Mouse (Mus musculus) MEL (cell line): ENCODE data around the gene Rit1. TPM values are rescaled to one million over a fixed set of nuclear protein-coding genes. Genes with fewer than 3 reads are reported as not detected.

ENCODE experiments used
- DNase-seq: peaks from one replicate; pipeline ENCODE4 v3.0.0; 2011; ENCODE audit warnings: low read depth, low spot score
- H3K27ac ChIP-seq: 2 replicates; pipeline ENCODE4 v1.5.1; 2012; ENCODE audit warnings: low read depth, mild to moderate bottlenecking, control low read depth, low read length, moderate library complexity; ENCODE audit not compliant: control insufficient read depth
- H3K27me3 ChIP-seq, 2 experiments: fragments of 150-350 bp in 1 of 2; sonication (generic) in 1 of 2; 2 replicates each; pipeline ENCODE4 v1.6.1; 2012; ENCODE audit warnings: low read length in 2 of 2, mild to moderate bottlenecking in 2 of 2, improper control_type of control experiment in 1 of 2, moderate library complexity in 1 of 2; ENCODE audit not compliant: insufficient read depth in 2 of 2, control insufficient read depth in 1 of 2
- H3K36me3 ChIP-seq, 2 experiments: 2 replicates each; pipeline ENCODE4 v1.6.1; 2012 to 2014; ENCODE audit warnings: low read length in 2 of 2, improper control_type of control experiment in 1 of 2, inconsistent platforms in 1 of 2, mild to moderate bottlenecking in 1 of 2; ENCODE audit not compliant: insufficient read depth in 2 of 2, control insufficient read depth in 1 of 2
- H3K4me1 ChIP-seq, 2 experiments: fragments of 150-350 bp in 1 of 2; sonication (generic) in 1 of 2; 2 replicates each; pipeline ENCODE4 v1.6.1; 2012; ENCODE audit warnings: low read length in 2 of 2, improper control_type of control experiment in 1 of 2, mild to moderate bottlenecking in 1 of 2; ENCODE audit not compliant: insufficient read depth in 2 of 2, control insufficient read depth in 1 of 2
- H3K4me3 ChIP-seq, 2 experiments: fragments of 150-350 bp in 1 of 2; sonication (generic) in 1 of 2; 2 replicates each; pipeline ENCODE4 v1.5.1; 2012; ENCODE audit warnings: low read depth in 2 of 2, low read length in 2 of 2, mild to moderate bottlenecking in 2 of 2, moderate library complexity in 2 of 2, control low read depth in 1 of 2, improper control_type of control experiment in 1 of 2; ENCODE audit not compliant: control insufficient read depth in 1 of 2, insufficient read depth in 1 of 2
- H3K79me2 ChIP-seq: 2 replicates; pipeline ENCODE4 v1.6.1; 2012; ENCODE audit warnings: mild to moderate bottlenecking, low read length, moderate library complexity; ENCODE audit not compliant: control insufficient read depth, poor library complexity, insufficient read depth
- H3K9ac ChIP-seq: 2 replicates; pipeline ENCODE4 v1.6.1; 2012; ENCODE audit warnings: low read depth, mild to moderate bottlenecking, control low read depth, low read length, moderate library complexity; ENCODE audit not compliant: control insufficient read depth, poor library complexity, severe bottlenecking
- H3K9me3 ChIP-seq: fragments of 150-350 bp; sonication (generic); replicated peaks from 2 replicates; pipeline ENCODE4 v1.6.1; 2012; ENCODE audit warnings: mild to moderate bottlenecking, low read length, improper control_type of control experiment, moderate library complexity; ENCODE audit not compliant: insufficient read depth
- BHLHE40 ChIP-seq: IDR thresholded peaks from 2 replicates; pipeline ENCODE4 v1.6.1; 2012; ENCODE audit warnings: low read depth, mild to moderate bottlenecking, inconsistent platforms, low read length, improper control_type of control experiment, borderline replicate concordance
- CHD2 ChIP-seq: IDR thresholded peaks from 2 replicates; pipeline ENCODE4 v1.6.1; 2011; ENCODE audit warnings: low read length, improper control_type of control experiment
- E2F4 ChIP-seq: IDR thresholded peaks from 2 replicates; pipeline ENCODE4 v1.6.1; 2011; ENCODE audit warnings: low read depth, low read length, improper control_type of control experiment, borderline replicate concordance
- EP300 ChIP-seq, 2 experiments: IDR thresholded peaks; 2 replicates each; pipeline ENCODE4 v1.6.1; 2011; ENCODE audit warnings: improper control_type of control experiment in 2 of 2, low read length in 2 of 2, low read depth in 1 of 2, mild to moderate bottlenecking in 1 of 2
- ETS1 ChIP-seq: IDR thresholded peaks from 2 replicates; pipeline ENCODE4 v1.6.1; 2012; ENCODE audit warnings: low read depth, mild to moderate bottlenecking, inconsistent platforms, low read length, improper control_type of control experiment, moderate library complexity
- GABPA ChIP-seq: IDR thresholded peaks from 2 replicates; pipeline ENCODE4 v1.6.1; 2012; ENCODE audit warnings: low read depth, mild to moderate bottlenecking, inconsistent platforms, low read length, improper control_type of control experiment, moderate library complexity
- GATA1 ChIP-seq: IDR thresholded peaks from 2 replicates; pipeline ENCODE4 v1.6.1; 2011; ENCODE audit warnings: low read depth, low read length, improper control_type of control experiment
- HCFC1 ChIP-seq: IDR thresholded peaks from 2 replicates; pipeline ENCODE4 v1.6.1; 2012; ENCODE audit warnings: low read depth, mild to moderate bottlenecking, inconsistent platforms, low read length, improper control_type of control experiment, moderate library complexity
- MAX ChIP-seq: IDR thresholded peaks from 2 replicates; pipeline ENCODE4 v1.6.1; 2011; ENCODE audit warnings: low read length, improper control_type of control experiment
- MAZ ChIP-seq: IDR thresholded peaks from 2 replicates; pipeline ENCODE4 v1.6.1; 2012; ENCODE audit warnings: low read depth, mild to moderate bottlenecking, inconsistent platforms, low read length, improper control_type of control experiment
- MEF2A ChIP-seq: IDR thresholded peaks from 2 replicates; pipeline ENCODE4 v1.6.1; 2014; ENCODE audit warnings: low read depth, mild to moderate bottlenecking, inconsistent platforms, low read length, improper control_type of control experiment; ENCODE audit not compliant: poor library complexity, insufficient replicate concordance, severe bottlenecking; ENCODE audit errors: extremely low read depth
- MXI1 ChIP-seq: IDR thresholded peaks from 2 replicates; pipeline ENCODE4 v1.6.1; 2011; ENCODE audit warnings: mild to moderate bottlenecking, low read depth, low read length, improper control_type of control experiment
- MYB ChIP-seq: IDR thresholded peaks from 2 replicates; pipeline ENCODE4 v1.6.1; 2011; ENCODE audit warnings: mild to moderate bottlenecking, low read depth, low read length, improper control_type of control experiment
- NELFE ChIP-seq: IDR thresholded peaks from 2 replicates; pipeline ENCODE4 v1.6.1; 2011; ENCODE audit warnings: low read depth, low read length, improper control_type of control experiment
- NRF1 ChIP-seq: IDR thresholded peaks from 2 replicates; pipeline ENCODE4 v1.6.1; 2014; ENCODE audit warnings: low read depth, mild to moderate bottlenecking, inconsistent platforms, low read length, improper control_type of control experiment, moderate library complexity; ENCODE audit not compliant: poor library complexity, insufficient read depth, severe bottlenecking
- POLR2AphosphoS2 ChIP-seq: IDR thresholded peaks from 2 replicates; pipeline ENCODE4 v1.6.1; 2011; ENCODE audit warnings: low read length, improper control_type of control experiment
- RAD21 ChIP-seq: IDR thresholded peaks from 2 replicates; pipeline ENCODE4 v1.6.1; 2011; ENCODE audit warnings: mild to moderate bottlenecking, low read depth, low read length, improper control_type of control experiment
- SIN3A ChIP-seq: IDR thresholded peaks from 2 replicates; pipeline ENCODE4 v1.6.1; 2012; ENCODE audit warnings: low read length, improper control_type of control experiment, inconsistent platforms
- SMC3 ChIP-seq: IDR thresholded peaks from 2 replicates; pipeline ENCODE4 v1.6.1; 2011; ENCODE audit warnings: low read depth, low read length, improper control_type of control experiment
- TBP ChIP-seq: IDR thresholded peaks from 2 replicates; pipeline ENCODE4 v1.8.0; 2011; ENCODE audit warnings: low read depth, low read length, improper control_type of control experiment
- TCF12 ChIP-seq: IDR thresholded peaks from 2 replicates; pipeline ENCODE4 v1.6.1; 2014; ENCODE audit warnings: low read depth, mild to moderate bottlenecking, inconsistent platforms, low read length, improper control_type of control experiment, moderate library complexity
- USF1 ChIP-seq: IDR thresholded peaks from 2 replicates; pipeline ENCODE4 v1.6.1; 2014; ENCODE audit warnings: low read depth, mild to moderate bottlenecking, inconsistent platforms, low read length, improper control_type of control experiment, moderate library complexity
- USF2 ChIP-seq, 2 experiments: IDR thresholded peaks; 2 replicates each; pipeline ENCODE4 v1.6.1; 2011 to 2012; ENCODE audit warnings: improper control_type of control experiment in 2 of 2, low read length in 2 of 2, borderline replicate concordance in 1 of 2, inconsistent platforms in 1 of 2, low read depth in 1 of 2, mild to moderate bottlenecking in 1 of 2; ENCODE audit not compliant: insufficient read depth in 1 of 2
- ZKSCAN1 ChIP-seq: IDR thresholded peaks from 2 replicates; pipeline ENCODE4 v1.6.1; 2012; ENCODE audit warnings: low read depth, mild to moderate bottlenecking, inconsistent platforms, low read length, improper control_type of control experiment, moderate library complexity
- ZNF384 ChIP-seq: IDR thresholded peaks from 2 replicates; pipeline ENCODE4 v1.6.1; 2012; ENCODE audit warnings: low read depth, mild to moderate bottlenecking, inconsistent platforms, low read length, improper control_type of control experiment
- polyA plus RNA-seq, 2 experiments: library from polyadenylated mRNA; stranded (reverse) in 1 of 2; unstranded in 1 of 2; fragments of >175 nt in 1 of 2; fragments of >200 nt in 1 of 2; gene quantifications; 2 replicates each; pipeline versions ENCODE4 v1.2.1 to v1.2.4; 2012; ENCODE audit warnings: low replicate concordance in 2 of 2, low read depth in 1 of 2; ENCODE audit not compliant: insufficient read length in 2 of 2, insufficient read depth in 1 of 2, missing spikeins in 1 of 2
- total RNA-seq: library from RNA; depleted of rRNA; stranded (reverse); fragments of 300-350 nt; gene quantifications from 2 replicates; pipeline ENCODE4 v1.2.3, GENCODE M21; 2012

Rit1 gene
- total and polyA plus RNA-seq, 3 experiments, result 28.7 to 34.1 TPM; not detected in 1

DNA sequence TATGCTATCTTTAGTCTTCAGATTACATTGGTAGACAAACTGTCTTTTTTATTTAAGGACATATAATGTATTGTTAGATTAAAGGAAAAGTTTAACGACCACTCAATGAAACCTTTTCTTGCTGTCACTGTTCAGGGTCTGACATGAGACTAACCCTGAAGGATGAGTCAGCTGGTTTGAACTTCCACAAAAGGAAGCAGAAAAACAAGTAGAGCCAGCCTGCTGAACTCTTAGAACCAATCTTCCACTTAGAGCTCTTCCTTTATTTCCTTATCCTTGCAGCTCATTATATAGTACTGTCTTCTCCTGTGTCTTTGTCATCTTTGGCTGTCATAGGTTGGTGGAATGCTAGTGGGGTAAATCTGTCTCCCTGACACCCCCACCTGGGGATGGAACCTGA is 1.2 kb downstream of the Rit1 start:
- Histone ChIP-seq H3K27ac (peak overlapping the region; percentile 27), H3K79me2 (peaks cover 8% of the 10 kb centered on the region; the same call in 1 of the 2 replicates), H3K4me1 (peaks cover 19% of the 10 kb centered on the region in 2 experiments), H3K9me3 (no peaks in the 10 kb centered on the region), H3K4me3 (peak overlapping the region; percentile 3 to 98; a peak in 3 of 4 replicates), H3K36me3 (peaks cover 11 to 33% of the 10 kb centered on the region in 2 experiments), H3K9ac (peak overlapping the region; percentile 9), H3K27me3 (no peaks in the 10 kb centered on the region)
- TF ChIP-seq BHLHE40 (no peak), ZKSCAN1 (no peak), RAD21 (no peak), MEF2A (no peak), USF2 (IDR thresholded peaks at IDR 0.05; ENCODE audit: borderline replicate concordance in 1 of 2, insufficient read depth in 1 of 2, low read depth in 1 of 2, low read length in 2 of 2) (no peak), E2F4 (no peak), MYB (no peak), ETS1 (peak; percentile 78), USF1 (no peak), SMC3 (no peak), HCFC1 (no peak), SIN3A (peak; percentile 76), GATA1 (no peak; the same call in 1 of the 2 replicates), MAZ (no peak), MAX (no peak), NELFE (no peak), MXI1 (peak; percentile 87), CHD2 (no peak), TBP (peak; percentile 61; the same call in 1 of the 2 replicates), GABPA (no peak), ZNF384 (no peak), NRF1 (no peak), EP300 (IDR thresholded peaks at IDR 0.05; ENCODE audit: low read depth in 1 of 2, low read length in 2 of 2) (no peak), TCF12 (no peak), POLR2AphosphoS2 (no peak)
- peak; percentile 91 for DNase-seq
